Mouse (Mus musculus): ENCODE measurements around the gene Omt2b. TPM values are rescaled to one million over a fixed set of nuclear protein-coding genes. Genes with fewer than 3 reads are reported as not detected.
"Not testable (repeated sequence)": the region's sequence is repeated elsewhere in the genome, so short reads cannot be mapped to it uniquely, and the experiment has no call there.

The Omt2b gene
- polyA plus RNA-seq, 1 experiment = not detected

DNA sequence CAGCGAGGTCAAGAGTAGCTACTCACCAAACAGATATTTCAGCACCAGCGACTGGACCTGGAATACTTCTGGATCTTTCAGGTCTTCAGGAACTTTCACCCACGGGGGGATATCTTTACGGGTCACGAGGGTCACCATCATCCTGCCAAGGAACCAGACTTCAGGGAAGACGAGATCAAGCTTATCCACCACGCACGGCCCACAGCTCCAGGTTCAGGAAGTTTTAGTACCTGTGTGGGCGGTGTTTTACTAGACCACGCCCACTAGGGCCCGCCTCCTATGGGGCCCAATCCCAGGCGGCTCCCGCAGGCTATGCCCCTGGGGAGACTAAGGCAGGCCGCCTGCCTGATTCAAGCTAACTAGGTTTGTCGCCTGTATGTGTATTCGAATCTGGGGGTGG, 40.6 kb downstream of the Omt2b start, which contains the start of gene Dppa5a:
Dppa5a (minus strand) TSS at position 219 of the 400 bp plus-strand sequence.
- TF ChIP-seq GATA1 (IDR thresholded peaks at IDR 0.05; ENCODE audit: low read length) = not testable (repeated sequence)

DNA sequence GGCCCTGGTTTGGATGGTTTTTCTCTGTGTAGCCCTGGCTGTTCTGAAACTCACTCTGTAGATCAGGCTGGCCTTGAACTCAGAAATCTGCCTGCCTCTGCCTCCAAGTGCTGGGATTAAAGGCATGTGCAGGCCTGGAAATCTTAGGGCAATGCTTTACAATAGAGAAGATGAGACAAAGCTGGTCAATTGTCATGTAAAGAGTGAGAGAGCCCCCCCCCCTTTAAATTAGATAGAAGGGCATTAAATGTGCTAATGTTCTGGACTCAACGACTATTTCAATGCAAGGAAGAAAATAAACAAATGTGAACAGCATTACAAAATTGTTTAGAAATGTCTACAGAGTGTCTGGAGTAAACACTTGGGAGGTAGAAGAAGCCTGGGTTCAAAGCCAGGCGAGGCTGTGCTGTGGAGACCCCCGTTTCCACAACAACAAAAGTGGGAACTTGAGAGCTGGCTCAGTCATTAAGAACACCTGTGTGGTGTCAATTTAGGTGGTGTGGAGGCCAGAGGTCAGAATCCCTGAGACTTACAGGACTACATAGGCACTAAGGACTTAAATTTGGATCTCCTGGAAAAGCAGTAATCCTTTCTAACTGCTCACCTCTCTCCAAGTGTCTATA, 41.4 kb downstream of the Omt2b start:
- TF ChIP-seq GATA1 (IDR thresholded peaks at IDR 0.05; ENCODE audit: low read length) = no peak

DNA sequence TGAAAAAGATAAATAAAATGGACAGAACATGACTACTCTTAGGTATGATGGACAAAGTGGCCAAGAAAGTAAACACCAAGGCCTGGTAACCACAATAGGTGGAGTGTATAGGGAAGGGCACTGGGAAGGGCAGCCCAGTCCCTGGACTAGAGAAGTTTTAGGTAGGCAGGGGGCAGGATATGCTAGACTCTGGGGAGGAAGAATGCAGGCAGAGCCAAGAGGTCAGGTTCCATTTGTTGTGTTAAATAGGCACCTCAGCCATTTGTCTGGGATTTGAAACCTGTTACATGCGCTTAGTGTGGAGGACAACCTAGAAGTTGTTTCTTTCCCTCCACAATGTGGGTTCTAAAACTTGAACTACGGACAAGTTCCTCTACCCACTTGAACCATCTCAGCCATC, 42.0 kb downstream of the Omt2b start:
- TF ChIP-seq GATA1 (IDR thresholded peaks at IDR 0.05; ENCODE audit: low read length) = no peak

DNA sequence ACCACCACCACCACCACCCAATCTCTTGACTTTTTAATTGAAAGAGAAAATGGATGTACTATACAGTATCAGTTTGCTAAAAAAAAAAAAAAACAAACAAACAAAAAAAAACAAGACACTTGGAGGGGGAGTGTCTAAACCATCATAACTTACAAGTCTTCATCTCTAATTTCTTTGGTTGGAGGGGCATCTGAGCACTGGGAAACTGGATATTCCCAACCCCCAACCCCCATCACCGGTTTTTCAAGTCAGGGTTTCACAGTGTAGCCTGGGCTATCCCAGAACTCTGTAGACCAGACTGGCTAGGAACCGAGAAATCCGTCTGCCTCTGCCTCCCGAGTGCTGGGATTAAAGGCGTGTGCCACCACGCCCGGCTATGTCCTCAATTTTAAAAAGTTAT, 42.4 kb downstream of the Omt2b start:
- TF ChIP-seq GATA1 (IDR thresholded peaks at IDR 0.05; ENCODE audit: low read length) = no peak

DNA sequence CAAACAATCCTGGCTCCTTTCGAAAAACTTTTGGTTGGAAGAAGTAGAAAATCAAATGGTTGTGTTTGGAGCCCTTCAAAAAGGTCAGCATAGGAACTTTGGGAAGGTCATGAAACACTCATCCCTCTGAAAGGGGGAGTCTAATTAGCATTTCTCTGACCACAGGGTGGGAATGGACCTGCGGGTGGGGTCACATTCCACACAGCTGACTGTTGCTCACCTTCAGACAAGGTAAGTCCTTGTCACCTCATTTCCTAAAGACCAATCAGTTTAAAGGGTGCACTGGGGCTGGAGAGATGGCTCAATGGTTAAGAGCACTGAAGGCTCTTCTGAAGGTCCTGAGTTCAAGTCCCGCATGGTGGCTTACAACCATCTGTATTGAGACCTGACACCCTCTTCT, 44.1 kb downstream of the Omt2b start:
- no peak for TF ChIP-seq GATA1 (IDR thresholded peaks at IDR 0.05; ENCODE audit: low read length)

DNA sequence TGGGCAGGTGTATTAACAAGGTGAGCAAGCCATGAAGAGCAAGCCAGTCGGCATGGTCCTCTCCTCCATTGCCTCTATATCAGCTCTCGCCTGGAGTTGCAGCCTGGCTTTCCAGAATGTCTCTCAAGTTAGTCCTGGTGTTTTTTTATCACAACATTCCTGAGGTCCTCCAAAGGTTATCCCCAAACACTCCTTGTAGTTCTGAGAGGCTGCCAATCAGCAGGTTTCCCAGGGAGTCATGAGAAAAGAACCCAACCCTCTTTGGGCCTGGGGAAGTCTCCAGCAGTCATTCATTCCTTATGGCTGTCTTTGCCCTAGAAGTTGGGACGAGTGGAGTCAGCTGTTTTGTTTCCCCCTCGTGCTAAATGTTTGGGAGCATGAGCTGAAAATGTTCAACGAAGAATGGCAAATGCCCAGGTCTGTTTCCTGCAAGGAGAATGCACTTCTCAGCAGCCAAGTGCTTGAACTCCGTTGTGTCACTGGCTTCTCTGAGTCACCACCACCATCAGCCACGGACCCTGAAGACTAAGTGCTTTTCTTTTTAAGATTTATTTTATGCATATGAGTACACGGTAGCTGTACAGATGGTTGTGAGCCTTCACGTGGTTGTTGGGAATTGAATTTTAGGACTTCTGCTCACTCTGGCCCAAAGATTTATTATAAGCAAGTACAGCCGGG, 45.6 kb downstream of the Omt2b start:
- no peak for TF ChIP-seq GATA1 (IDR thresholded peaks at IDR 0.05; ENCODE audit: low read length)

DNA sequence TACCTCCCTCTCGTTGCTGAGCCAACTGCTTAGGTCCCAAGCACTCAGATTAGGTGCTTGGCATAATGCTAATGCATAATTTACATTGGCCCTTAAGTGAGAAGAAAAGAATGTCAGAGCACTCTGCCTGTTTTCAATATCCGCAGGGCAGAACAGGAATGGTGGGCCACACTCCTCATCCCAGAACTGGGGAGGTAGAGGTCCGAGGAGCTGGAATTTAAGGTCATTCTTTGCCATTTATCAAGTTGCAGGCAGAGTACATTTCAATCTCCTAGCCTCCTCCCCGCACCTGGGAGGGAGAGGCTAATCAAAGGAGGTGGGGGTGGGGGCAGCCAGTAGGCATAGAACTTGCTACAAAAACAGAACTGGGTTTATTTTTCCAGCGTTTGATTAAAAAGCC, 47.0 kb downstream of the Omt2b start:
- no peak for TF ChIP-seq GATA1 (IDR thresholded peaks at IDR 0.05; ENCODE audit: low read length)

DNA sequence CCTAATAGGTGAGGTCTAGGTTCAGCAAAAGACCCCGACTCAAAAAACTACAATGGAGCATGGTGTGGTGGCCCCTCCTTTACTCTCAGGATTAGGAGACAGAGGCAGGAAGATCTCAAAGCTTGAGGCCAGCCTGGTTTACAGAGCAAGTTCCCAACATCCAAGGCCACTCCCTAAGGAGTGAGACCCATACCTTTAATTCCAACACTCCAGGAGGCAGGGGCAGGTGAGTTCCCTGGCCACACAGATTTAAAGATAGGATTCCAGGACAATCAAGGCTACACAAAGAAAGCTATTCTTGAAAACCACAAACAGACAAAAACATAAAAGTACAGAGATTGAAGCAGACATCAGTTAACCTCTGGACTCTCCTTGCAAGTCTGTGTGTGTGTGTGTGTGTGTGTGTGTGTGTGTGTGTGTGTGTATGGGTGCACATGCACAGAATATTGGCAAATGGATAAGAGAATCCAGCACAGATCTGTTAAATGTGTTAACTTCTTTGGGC, 47.5 kb downstream of the Omt2b start:
- TF ChIP-seq GATA1 (IDR thresholded peaks at IDR 0.05; ENCODE audit: low read length) = no peak

DNA sequence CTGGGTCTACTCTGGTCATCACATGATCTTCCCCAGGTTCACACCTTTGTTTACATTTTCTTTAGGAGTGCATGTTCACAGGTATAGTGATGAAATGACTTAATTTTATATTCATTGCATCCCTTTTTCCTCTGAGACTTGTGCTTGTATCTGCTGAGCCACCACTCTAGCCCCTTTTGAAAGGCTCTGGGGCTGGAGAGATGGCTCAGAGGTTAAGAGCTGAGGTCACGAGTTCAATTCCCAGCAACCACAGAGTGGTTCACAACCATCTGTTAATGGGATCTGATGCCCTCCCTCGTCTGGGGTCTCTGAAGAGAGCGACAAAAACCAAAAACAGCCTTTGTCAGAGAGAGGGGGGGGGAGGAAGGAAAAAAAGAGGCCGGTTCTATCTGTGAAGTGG, 48.1 kb downstream of the Omt2b start:
- TF ChIP-seq GATA1 (IDR thresholded peaks at IDR 0.05; ENCODE audit: low read length) = no peak

DNA sequence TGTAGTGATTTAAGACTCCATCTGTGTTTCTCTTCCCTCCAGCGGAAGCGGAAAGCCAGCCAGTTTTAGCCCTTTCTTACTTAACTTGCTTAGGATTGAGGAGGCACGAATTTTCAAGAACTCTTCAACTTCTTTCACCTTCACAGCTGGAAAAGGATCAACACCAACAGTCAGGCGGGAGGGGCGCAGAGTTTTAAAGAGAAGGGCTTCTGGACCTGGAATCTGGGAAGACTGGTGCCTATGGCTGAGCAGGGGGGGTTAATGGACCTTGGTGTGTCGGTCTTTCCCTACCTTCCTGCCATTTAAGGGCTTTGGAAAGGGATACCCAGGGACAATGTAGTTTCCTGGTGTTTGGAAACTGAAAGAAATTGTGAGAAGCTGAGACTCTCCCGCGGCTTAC, 50.2 kb downstream of the Omt2b start:
- TF ChIP-seq GATA1 (IDR thresholded peaks at IDR 0.05; ENCODE audit: low read length) = no peak

DNA sequence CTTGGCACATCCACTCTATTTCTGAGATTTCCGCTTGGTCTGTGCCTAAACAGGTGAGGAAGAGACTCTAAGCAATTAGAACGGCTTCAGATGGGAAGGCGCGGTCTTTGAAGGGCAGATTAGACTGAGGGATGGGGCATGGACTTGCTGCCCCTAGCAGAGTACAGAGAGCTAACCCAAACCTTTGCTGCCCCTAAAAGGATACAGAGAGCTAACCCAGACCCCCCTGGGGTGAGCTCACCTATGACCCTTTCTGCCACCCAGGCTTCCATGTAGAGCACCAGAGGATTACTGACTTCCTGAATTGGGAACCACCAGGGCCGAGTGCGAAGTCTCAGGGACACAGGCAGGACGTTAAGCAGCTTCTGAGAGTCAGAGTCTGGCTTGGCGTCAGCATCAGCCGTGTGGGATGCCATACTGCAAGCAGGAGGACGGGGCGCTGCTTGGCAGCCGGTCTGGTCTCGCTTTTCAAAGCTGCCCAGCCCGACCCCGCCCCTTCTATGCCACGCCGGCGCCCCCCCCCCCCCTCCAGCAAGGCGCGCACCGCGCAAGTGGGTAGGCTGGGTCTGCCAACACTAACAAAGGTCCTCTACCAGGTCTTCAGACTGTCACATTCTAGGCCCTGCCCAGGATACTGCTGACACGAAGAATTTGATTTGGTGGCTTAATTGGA, 50.9 kb downstream of the Omt2b start, which contains the start of gene Ooep:
Ooep (minus strand) TSS at position 613 of the 673 bp plus-strand sequence.
- TF ChIP-seq GATA1 (IDR thresholded peaks at IDR 0.05; ENCODE audit: low read length) = no peak

Other genes starting within 250 kb of the Omt2b start
- 42.7 and 44.7 TPM in 2 replicates for gene Fbxo9, start 218.5 kb upstream of the Omt2b start, polyA plus RNA-seq (2012)
- 13.0 TPM in 2 replicates for gene Ick, start 218.4 kb upstream of the Omt2b start, polyA plus RNA-seq (2012)
- 0.50 and 0.72 TPM in 2 replicates for gene Gsta4, start 144.8 kb upstream of the Omt2b start, polyA plus RNA-seq (2012)
- gene Gsta1, start 96.9 kb upstream of the Omt2b start, polyA plus RNA-seq (2012) = not detected in 2 replicates
- not detected in 2 replicates for gene Gm3776, start 70.5 kb upstream of the Omt2b start, polyA plus RNA-seq (2012)
- gene Gm10639, start 37.7 kb upstream of the Omt2b start, polyA plus RNA-seq (2012) = not detected in 2 replicates
- gene Omt2a, start 12.8 kb upstream of the Omt2b start, polyA plus RNA-seq (2012) = not detected in 2 replicates
- not detected in 2 replicates for gene Gsta2, start 28.2 kb downstream of the Omt2b start, polyA plus RNA-seq (2012)
- gene Dppa5a, start 40.6 kb downstream of the Omt2b start, polyA plus RNA-seq (2012) = not detected in 2 replicates
- not detected in 2 replicates for gene Ooep, start 51.1 kb downstream of the Omt2b start, polyA plus RNA-seq (2012)
- gene Ddx43, start 68.2 kb downstream of the Omt2b start, polyA plus RNA-seq (2012) = not detected in 2 replicates
- not detected in 2 replicates for gene Cgas, start 115.6 kb downstream of the Omt2b start, polyA plus RNA-seq (2012)
- gene Mto1, start 120.6 kb downstream of the Omt2b start, polyA plus RNA-seq (2012) = 16.2 and 20.7 TPM in 2 replicates
- gene Gm17324, start 121.2 kb downstream of the Omt2b start, polyA plus RNA-seq (2012) = 0.09 and 0.19 TPM in 2 replicates
- gene Eef1a1, start 161.6 kb downstream of the Omt2b start, polyA plus RNA-seq (2012) = 294 and 530 TPM in 2 replicates

Measured in G1E-ER4 (cell line).